In genomic region chr19:5808955-5809711, GRCm38 (mm10) we compare ENCODE assay signal across 9 mouse cellular contexts. TPM values are rescaled to one million over a fixed set of nuclear protein-coding genes. Genes with fewer than 3 reads are reported as not detected.
DNase-seq lines count a peak whose midpoint lies in the region; ATAC-seq and TF ChIP-seq lines count a peak whose summit lies in the region.
"Had no signal": no experiment of that assay in that cellular context is flagged by ENCODE, and none has a peak within 500 bp of the region (broad histone marks: within the 10 kb centered on the region; RNA-seq: fewer than 3 reads in every experiment).

No protein-coding gene starts in this region.

- no peak for ATAC-seq in midbrain, embryonic 11.5 days (ENCODE audit: low FRiP score)
- ATAC-seq in limb, embryonic 12.5 days (ENCODE audit: insufficient number of reproducible peaks, insufficient read depth, low FRiP score, low TSS enrichment, low read depth), result no peak
- no peak for ATAC-seq in stomach, postnatal 0 days (ENCODE audit: low FRiP score, low TSS enrichment)
- no peak for ATAC-seq in CD4-positive, CD25-positive, alpha-beta regulatory T cell, adult 4 months

- no peak overlapping the region for H3K9ac ChIP-seq in midbrain, embryonic 11.5 days (ENCODE audit: low read length)
- 0 out of 2 replicates have a peak overlapping the region, but pooled peaks have one; percentile 24 for H3K9ac ChIP-seq in limb, embryonic 12.5 days (replicated peaks)
- no peak overlapping the region for H3K9ac ChIP-seq in stomach, postnatal 0 days (ENCODE audit: low read length)

- H3K27ac ChIP-seq in heart, embryonic 10.5 days, result peak overlapping the region; percentile 92
- H3K27ac ChIP-seq in midbrain, embryonic 10.5 days (replicated peaks), result peak overlapping the region; percentile 80
- no peak overlapping the region for H3K27ac ChIP-seq in midbrain, embryonic 11.5 days (ENCODE audit: low read depth, low read length)
- H3K27ac ChIP-seq in limb, embryonic 12.5 days, result peak overlapping the region; percentile 85
- peak overlapping the region; percentile 96 for H3K27ac ChIP-seq in stomach, postnatal 0 days (replicated peaks)

- no peak for TF ChIP-seq CTCF in stomach, postnatal 0 days (IDR thresholded peaks at IDR 0.05; ENCODE audit: low read depth)

- H3K4me2 ChIP-seq in midbrain, embryonic 11.5 days, result no peak overlapping the region
- H3K4me2 ChIP-seq in limb, embryonic 12.5 days, result no peak overlapping the region
- no peak overlapping the region; the same call in 1 of the 2 replicates for H3K4me2 ChIP-seq in stomach, postnatal 0 days (replicated peaks; ENCODE audit: low read depth)

- H3K4me1 ChIP-seq in heart, embryonic 10.5 days, result peaks cover 93% of the 10 kb centered on the region
- H3K4me1 ChIP-seq in midbrain, embryonic 10.5 days, result peaks cover 92% of the 10 kb centered on the region
- peaks cover 39% of the 10 kb centered on the region for H3K4me1 ChIP-seq in midbrain, embryonic 11.5 days (ENCODE audit: control insufficient read depth, insufficient read depth, low read length)
- H3K4me1 ChIP-seq in limb, embryonic 12.5 days (replicated peaks), result peaks cover 69% of the 10 kb centered on the region
- H3K4me1 ChIP-seq in stomach, postnatal 0 days (replicated peaks; ENCODE audit: control insufficient read depth, insufficient read depth), result peaks cover 35% of the 10 kb centered on the region

- no peak for TF ChIP-seq EP300 in stomach, postnatal 0 days (optimal IDR thresholded peaks at IDR 0.05)

- H3K36me3 ChIP-seq in heart, embryonic 10.5 days, result no peaks in the 10 kb centered on the region
- H3K36me3 ChIP-seq in midbrain, embryonic 10.5 days, result no peaks in the 10 kb centered on the region
- H3K36me3 ChIP-seq in midbrain, embryonic 11.5 days (ENCODE audit: control insufficient read depth, insufficient read depth, low read length), result no peaks in the 10 kb centered on the region
- no peaks in the 10 kb centered on the region for H3K36me3 ChIP-seq in limb, embryonic 12.5 days
- no peaks in the 10 kb centered on the region for H3K36me3 ChIP-seq in stomach, postnatal 0 days (ENCODE audit: control insufficient read depth, insufficient read depth, low read length)

- no peaks in the 10 kb centered on the region for H3K27me3 ChIP-seq in heart, embryonic 10.5 days (ENCODE audit: insufficient read depth, poor library complexity, severe bottlenecking)
- H3K27me3 ChIP-seq in midbrain, embryonic 10.5 days (ENCODE audit: low read depth, poor library complexity, severe bottlenecking), result no peaks in the 10 kb centered on the region
- H3K27me3 ChIP-seq in midbrain, embryonic 11.5 days (ENCODE audit: control insufficient read depth, insufficient read depth, low read length), result no peaks in the 10 kb centered on the region
- H3K27me3 ChIP-seq in limb, embryonic 12.5 days, result no peaks in the 10 kb centered on the region
- no peaks in the 10 kb centered on the region for H3K27me3 ChIP-seq in stomach, postnatal 0 days (ENCODE audit: control insufficient read depth, insufficient read depth, low read length)

- DNase-seq in heart, embryonic 10.5 days (ENCODE audit: low spot score), result no peak
- DNase-seq in heart, postnatal 4 days, result no peak
- DNase-seq in midbrain, embryonic 10.5 days (ENCODE audit: low spot score), result no peak
- DNase-seq in midbrain, embryonic 11.5 days (ENCODE audit: low spot score, missing footprints), result no peak
- DNase-seq in stomach, postnatal 0 days (ENCODE audit: low spot score), result no peak
- no peak for DNase-seq in layer of hippocampus, postnatal 36 days
- DNase-seq: thymus, adult 2 months had no signal

- H3K4me3 ChIP-seq in heart, embryonic 10.5 days, result 0 out of 2 replicates have a peak overlapping the region, but pooled peaks have one; percentile 39
- no peak overlapping the region for H3K4me3 ChIP-seq in midbrain, embryonic 10.5 days
- no peak overlapping the region for H3K4me3 ChIP-seq in midbrain, embryonic 11.5 days (ENCODE audit: low read depth, low read length)
- H3K4me3 ChIP-seq in limb, embryonic 12.5 days (replicated peaks), result no peak overlapping the region
- H3K4me3 ChIP-seq in stomach, postnatal 0 days (ENCODE audit: low read depth, low read length), result no peak overlapping the region

- no peaks in the 10 kb centered on the region for H3K9me3 ChIP-seq in heart, embryonic 10.5 days
- no peaks in the 10 kb centered on the region for H3K9me3 ChIP-seq in midbrain, embryonic 10.5 days (replicated peaks)
- H3K9me3 ChIP-seq in midbrain, embryonic 11.5 days (ENCODE audit: control insufficient read depth, low read length), result no peaks in the 10 kb centered on the region
- no peaks in the 10 kb centered on the region for H3K9me3 ChIP-seq in limb, embryonic 12.5 days
- no peaks in the 10 kb centered on the region for H3K9me3 ChIP-seq in stomach, postnatal 0 days (ENCODE audit: control insufficient read depth, low read length)

- 66% methylated on average over 14 of the region's 14 CpGs for WGBS in heart, embryonic 10.5 days
- 72% methylated on average over 14 of the region's 14 CpGs for WGBS in midbrain, embryonic 10.5 days
- WGBS in midbrain, embryonic 11.5 days, result 73% methylated on average over 14 of the region's 14 CpGs
- 57% methylated on average over 14 of the region's 14 CpGs for WGBS in limb, embryonic 12.5 days
- 52% methylated on average over 14 of the region's 14 CpGs for WGBS in stomach, postnatal 0 days

RNA-seq across cellular contexts. Expression of gene Scyl1, which starts 37.9 kb away (rescaled TPM):
- 74.4 and 75.2 TPM in 2 replicates for polyA plus RNA-seq in heart, embryonic 10.5 days (2016; fragmentation: Nextera tagmentation; extraction: Ambion mirVana)
- total RNA-seq in heart, postnatal 4 days (2021), result 10 to 100 TPM; 60.6 to 69.0 TPM
- polyA plus RNA-seq in midbrain, embryonic 10.5 days (2016; fragmentation: Nextera tagmentation; extraction: Ambion mirVana), result 68.3 and 71.3 TPM in 2 replicates
- polyA plus RNA-seq in midbrain, embryonic 11.5 days (2014; fragmentation: Nextera tagmentation; extraction: Ambion mirVana), result 48.2 and 58.6 TPM in 2 replicates
- 74.9 and 78.0 TPM in 2 replicates for polyA plus RNA-seq in limb, embryonic 12.5 days (2016; fragmentation: Nextera tagmentation; extraction: Ambion mirVana)
- 38.1 and 40.9 TPM in 2 replicates for polyA plus RNA-seq in stomach, postnatal 0 days (2015; fragmentation: Nextera tagmentation; extraction: Ambion mirVana)
- total RNA-seq in layer of hippocampus, postnatal 36 days (2021), result 10 to 100 TPM; 75.6 to 75.9 TPM
- 10 to 100 TPM; 15.1 to 19.4 TPM for polyA plus RNA-seq in CD4-positive, CD25-positive, alpha-beta regulatory T cell, adult 4 months (2017; shearing (Covaris generic))
